Comparison of ENCODE assay signal across 13 mouse cellular contexts in the genomic region with DNA sequence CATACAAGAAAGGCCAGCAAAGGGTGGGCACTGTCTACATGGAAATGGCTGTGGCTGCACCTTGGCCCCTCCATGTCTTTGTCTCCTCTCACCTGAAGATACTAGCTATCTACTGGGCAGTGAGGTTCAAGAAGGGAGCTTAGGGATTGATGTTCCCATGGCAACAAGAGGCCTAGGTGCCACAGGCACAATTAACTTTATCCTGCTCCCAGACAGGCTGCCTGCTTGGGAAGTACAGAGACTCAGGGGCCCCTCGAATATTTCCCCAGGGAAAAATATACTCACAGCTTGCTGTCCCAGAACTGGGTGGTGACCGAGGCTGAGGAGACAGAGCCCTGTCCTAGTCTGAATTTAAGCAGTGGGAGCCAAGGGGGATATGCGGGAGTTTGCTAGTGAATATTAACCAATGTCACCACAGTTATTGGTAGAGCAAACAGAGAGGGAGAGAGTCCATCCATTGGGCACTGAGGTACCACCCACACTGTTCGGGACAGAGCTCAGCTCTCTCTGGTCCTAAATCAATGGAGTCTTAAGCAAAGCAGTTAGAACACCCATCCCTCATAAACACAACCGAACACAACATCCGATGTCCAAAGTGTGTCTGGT. TPM values are rescaled to one million over a fixed set of nuclear protein-coding genes. Genes with fewer than 3 reads are reported as not detected.
"Had no signal": no experiment of that assay in that cellular context is flagged by ENCODE, and none has a peak within 500 bp of the region (broad histone marks: within the 10 kb centered on the region; RNA-seq: fewer than 3 reads in every experiment).

Gene Serpina1d, minus strand, starts transcription at position 347 of the 606 bp plus-strand sequence.

RNA-seq across cellular contexts. Expression of gene Serpina1d, which starts in this region (rescaled TPM):
- total RNA-seq: layer of hippocampus, adult 8-10 months; layer of hippocampus, postnatal 10 days; layer of hippocampus, postnatal 36 days; left cerebral cortex, adult 2 months; left cerebral cortex, postnatal 10 days; left cerebral cortex, postnatal 36 days; monocyte, adult 5-6 weeks; neutrophil, adult 5-6 weeks had no signal
- polyA plus RNA-seq: limb, embryonic 11.5 days; midbrain, embryonic 10.5 days; midbrain, embryonic 13.5 days; midbrain, embryonic 16.5 days; neural tube, embryonic 13.5 days had no signal
